Mouse (Mus musculus) frontal cortex, postnatal 14 days (tissue): ENCODE data around the gene Ric1.

Experiments
- DNase-seq, 2 experiments: peaks; one replicate each; pipeline ENCODE4 v3.0.0; 2022; ENCODE audit warnings: low spot score in 2 of 2

Ric1 gene

GRCm38 (mm10) chr19:29610907-29611306 lies 88.8 kb downstream of the Ric1 start:
- DNase-seq = no peak

GRCm38 (mm10) chr19:29612102-29612501 lies 90.0 kb downstream of the Ric1 start:
- no peak for DNase-seq

- no peak for DNase-seq
Observed at GRCm38 (mm10) chr19:29641055-29641454, 119.0 kb downstream of the Ric1 start.

DNA sequence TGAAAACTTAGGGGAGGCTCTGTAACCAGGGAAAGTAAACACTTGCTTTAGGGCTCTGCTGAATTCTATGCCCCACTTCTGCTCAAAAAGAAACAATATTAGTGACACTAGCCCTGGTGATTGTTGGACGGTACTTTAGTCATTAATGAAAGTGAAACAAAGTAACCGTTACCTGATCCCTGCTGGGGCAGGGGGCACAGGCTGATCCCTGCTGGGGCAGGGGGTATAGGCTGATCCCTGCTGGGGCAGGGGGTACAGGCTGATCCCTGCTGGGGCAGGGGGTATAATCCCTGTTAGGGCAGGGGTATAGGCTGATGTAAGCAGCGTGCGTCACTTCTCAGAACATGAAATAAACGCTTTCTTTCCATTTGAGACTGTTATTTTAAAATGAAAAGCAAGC lies 119.4 kb downstream of the Ric1 start:
- no peak for DNase-seq

DNA sequence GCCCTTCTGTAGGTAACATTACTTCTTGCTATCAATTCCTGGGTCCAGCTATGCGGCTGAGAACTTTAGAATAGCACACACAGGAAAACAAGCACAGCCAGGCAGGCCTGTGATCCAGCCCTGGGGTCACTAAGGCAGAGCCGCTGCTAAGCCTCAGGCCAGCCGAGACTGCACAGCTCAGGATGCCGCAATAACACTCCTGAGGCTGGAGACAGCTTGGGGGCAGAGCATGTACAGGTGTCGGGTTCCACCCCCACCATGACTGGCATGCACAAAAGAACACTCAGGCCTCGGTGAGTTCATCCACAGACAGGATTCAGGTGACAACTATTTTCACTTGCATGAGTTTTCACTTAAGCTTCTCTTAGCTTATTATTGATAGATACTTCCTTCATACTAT lies 120.1 kb downstream of the Ric1 start:
- no peak for DNase-seq

DNA sequence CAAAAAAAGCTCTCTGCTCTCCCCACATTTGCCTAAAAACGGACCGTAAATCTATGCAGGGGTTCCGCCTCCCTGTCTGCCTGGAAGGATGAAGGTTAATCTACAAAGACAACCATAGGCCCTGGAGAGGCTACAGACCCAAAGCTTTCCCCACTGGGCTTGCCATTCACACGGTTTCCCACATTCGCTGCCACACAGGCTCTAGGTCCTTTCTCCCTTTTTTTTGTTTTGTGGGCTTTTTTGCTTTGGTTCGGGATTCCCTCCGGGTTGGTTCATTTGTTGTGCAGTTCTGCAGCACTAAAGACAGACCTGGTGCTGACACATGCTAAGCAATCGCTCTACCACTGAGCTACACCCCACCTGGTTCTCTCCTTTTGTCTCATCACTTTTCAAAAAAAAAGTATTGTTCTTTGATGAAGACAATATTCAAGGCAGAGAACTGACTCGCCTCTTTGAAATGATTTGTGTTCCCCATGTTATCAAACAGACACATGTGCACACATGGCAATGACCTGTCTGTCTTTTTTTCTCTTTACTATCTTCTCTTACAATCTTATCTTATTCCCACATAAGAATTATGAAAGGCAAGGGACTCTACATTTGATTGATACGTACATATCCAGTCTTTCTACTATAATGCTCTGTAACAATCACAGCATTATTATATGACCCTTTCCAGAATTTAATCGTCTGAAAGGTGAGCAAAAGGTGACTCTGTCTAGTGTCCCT lies 121.3 kb downstream of the Ric1 start:
- no peak for DNase-seq

DNA sequence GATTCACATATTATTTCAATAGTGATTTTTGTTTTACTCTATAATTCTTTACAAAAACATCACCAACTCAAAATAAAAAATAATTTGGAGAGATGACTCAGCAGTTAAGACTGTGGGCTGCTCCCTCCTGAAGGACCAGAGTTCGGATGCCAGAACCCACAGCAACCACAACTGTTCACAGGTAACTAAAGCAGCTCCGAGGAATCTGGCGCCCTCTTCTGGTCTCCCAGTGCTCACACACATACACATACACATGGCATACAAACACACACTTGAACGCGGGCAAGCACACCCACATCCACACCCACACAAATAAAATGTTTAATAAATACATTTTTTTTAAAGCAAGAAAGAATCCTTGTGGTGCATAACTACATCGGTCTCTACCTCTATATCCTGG lies 122.7 kb downstream of the Ric1 start:
- DNase-seq = no peak

GRCm38 (mm10) chr19:29647651-29648549 lies 125.8 kb downstream of the Ric1 start, which contains the start of gene Ermp1:
Gene Ermp1 (minus strand): TSS chr19:29648415.
- peak; percentile 90 to 98 for DNase-seq

GRCm38 (mm10) chr19:29648550-29648914 lies 126.5 kb downstream of the Ric1 start:
- no peak for DNase-seq

GRCm38 (mm10) chr19:29649683-29650082 lies 127.6 kb downstream of the Ric1 start:
- DNase-seq = no peak

DNA sequence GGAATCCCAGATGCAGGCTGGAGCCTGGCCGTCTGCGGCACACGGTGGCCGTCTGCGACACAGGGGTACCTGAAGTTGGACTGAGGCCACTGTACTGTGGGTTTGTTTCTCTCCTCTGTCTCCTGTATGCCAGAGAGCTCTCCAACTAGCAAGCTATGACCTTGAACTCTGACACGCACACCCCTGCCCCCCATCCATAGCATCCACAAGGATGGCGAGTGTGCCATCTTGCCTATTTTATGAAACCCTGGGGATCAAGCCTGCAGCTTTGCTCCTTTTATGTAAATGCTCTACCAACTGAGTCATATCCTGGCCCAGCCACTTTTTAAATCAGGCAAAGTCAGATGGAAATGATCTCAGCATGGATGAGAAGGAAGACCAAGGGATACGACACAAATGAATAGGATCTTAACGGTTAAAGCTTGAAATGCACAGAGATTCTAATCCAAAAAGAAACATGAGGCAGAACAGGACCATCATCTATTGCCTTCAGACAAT lies 131.7 kb downstream of the Ric1 start:
- no peak for DNase-seq

DNA sequence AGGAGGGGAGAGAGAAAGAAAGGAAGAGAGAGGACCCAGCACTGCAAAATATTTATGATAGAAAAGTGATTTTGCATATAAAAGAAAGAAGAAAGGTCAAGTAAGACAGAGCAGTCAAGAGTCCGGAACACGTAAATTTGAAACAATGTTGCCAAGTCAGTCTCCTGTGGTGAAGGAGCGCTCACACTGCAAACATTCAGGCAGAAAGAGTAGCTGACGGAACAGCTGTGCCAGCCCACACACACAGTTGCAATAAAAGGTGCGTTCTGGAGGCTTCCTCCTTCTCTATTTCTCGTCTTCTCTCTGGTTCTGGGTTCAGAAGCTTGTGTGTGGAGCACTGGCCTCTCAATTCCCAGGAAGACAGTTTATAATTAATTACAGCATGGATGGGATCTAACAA lies 133.1 kb downstream of the Ric1 start:
- no peak for DNase-seq

- DNase-seq = no peak
Observed at GRCm38 (mm10) chr19:29656029-29656428, 133.9 kb downstream of the Ric1 start.
